Mouse (Mus musculus): ENCODE data around the gene Pdia5. TPM values are rescaled to one million over a fixed set of nuclear protein-coding genes. Genes with fewer than 3 reads are reported as not detected.

The Pdia5 gene
- total and polyA plus RNA-seq, 3 experiments = not detected

DNA sequence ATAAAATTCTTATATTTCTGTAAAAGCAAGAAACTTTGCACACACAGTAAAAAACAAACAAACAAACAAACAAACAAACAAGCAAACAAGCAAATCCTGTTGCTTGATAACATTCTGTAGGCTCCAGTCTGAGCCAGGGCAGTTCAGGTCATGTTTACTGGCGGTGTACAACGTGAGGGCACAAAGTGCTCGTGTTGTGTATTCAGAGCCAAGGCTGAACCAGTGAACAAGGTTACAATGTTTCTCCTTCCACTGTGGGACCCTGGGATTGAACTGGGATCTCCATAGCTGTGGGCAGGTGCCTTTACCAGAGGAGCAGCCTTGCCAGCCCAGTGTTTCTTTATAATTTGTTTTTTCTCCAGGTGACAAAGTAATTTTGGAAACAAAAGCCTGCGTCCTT is 15.1 kb upstream of the Pdia5 start:
- TF ChIP-seq POLR2AphosphoS2 (IDR thresholded peaks at IDR 0.05; ENCODE audit: low read depth, low read length) (no peak), RAD21 (IDR thresholded peaks at IDR 0.05; ENCODE audit: low read depth, low read length) (no peak), MAZ (IDR thresholded peaks at IDR 0.05; ENCODE audit: low read depth, low read length) (no peak), MYC (IDR thresholded peaks at IDR 0.05; ENCODE audit: low read depth, low read length) (no peak), CTCF (conservative IDR thresholded peaks at IDR 0.05 in 1 of 2, IDR thresholded peaks at IDR 0.05 in 1 of 2; ENCODE audit: low read depth in 2 of 2, low read length in 2 of 2) (no peak)
- peaks cover 77% of the 10 kb centered on the region for H3K27me3 ChIP-seq (replicated peaks)
- dilution Hi-C loops (cut with MboI; ENCODE audit: extremely low pct_ligation_motif_present, extremely low pct_unique_long_range_greater_than_20kb, low sequenced_read_pairs) = no loop called here
- no peak overlapping the region for H3K27ac ChIP-seq (ENCODE audit: insufficient read depth, low read depth)
- no peak overlapping the region for H3K4me3 ChIP-seq (replicated peaks in 1 of 3; ENCODE audit: low read depth in 2 of 3, low read length in 2 of 3, poor library complexity in 1 of 3)
- in situ Hi-C loops (cut with MboI; ENCODE audit: low pct_ligation_motif_present, low pct_unique_long_range_greater_than_20kb, low sequenced_read_pairs) = no loop called here
- no peaks in the 10 kb centered on the region for H3K79me2 ChIP-seq (replicated peaks; ENCODE audit: control insufficient read depth, extremely low read depth, insufficient read depth, poor library complexity, severe bottlenecking)
- DNase-seq (ENCODE audit: extremely low read depth) = no peak
- no peak overlapping the region for H3K4me2 ChIP-seq (ENCODE audit: insufficient read depth, low read depth, poor library complexity, severe bottlenecking)
- peaks cover 15% of the 10 kb centered on the region for H3K9me3 ChIP-seq (replicated peaks; ENCODE audit: low read length)
- H3K36me3 ChIP-seq (replicated peaks in 1 of 2; ENCODE audit: control insufficient read depth in 1 of 2, insufficient read depth in 1 of 2, low read length in 1 of 2) = no peaks in the 10 kb centered on the region
- no peaks in the 10 kb centered on the region for H3K4me1 ChIP-seq (ENCODE audit: control insufficient read depth in 1 of 2, insufficient read depth in 2 of 2)
- H3K9ac ChIP-seq (ENCODE audit: insufficient read depth, low read depth) = no peak overlapping the region

DNA sequence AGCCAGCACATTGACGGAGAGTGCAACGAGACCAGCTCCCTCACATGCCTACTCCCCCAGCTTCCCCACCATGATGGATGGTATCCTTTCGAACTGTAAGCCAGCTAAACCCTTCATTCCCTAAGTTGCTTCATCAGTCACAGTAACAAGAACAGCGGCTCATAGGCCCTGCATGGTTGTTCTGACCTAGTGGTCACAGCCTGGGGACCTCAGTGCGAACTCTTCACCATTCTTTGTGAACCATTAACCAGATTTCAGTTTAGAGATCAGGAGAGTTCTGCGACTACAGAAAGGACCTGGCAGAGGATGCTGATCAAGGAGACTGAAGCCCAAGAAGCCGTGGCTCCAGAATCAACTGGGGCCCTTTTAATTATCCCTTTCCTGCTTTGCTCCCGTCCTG is 13.6 kb upstream of the Pdia5 start:
- Histone ChIP-seq H3K4me2 (ENCODE audit: insufficient read depth, low read depth, poor library complexity, severe bottlenecking) (no peak overlapping the region), H3K27ac (ENCODE audit: insufficient read depth, low read depth) (no peak overlapping the region), H3K36me3 (replicated peaks in 1 of 2; ENCODE audit: control insufficient read depth in 1 of 2, insufficient read depth in 1 of 2, low read length in 1 of 2) (no peaks in the 10 kb centered on the region), H3K9me3 (replicated peaks; ENCODE audit: low read length) (peaks cover 25% of the 10 kb centered on the region), H3K79me2 (replicated peaks; ENCODE audit: control insufficient read depth, extremely low read depth, insufficient read depth, poor library complexity, severe bottlenecking) (no peaks in the 10 kb centered on the region), H3K27me3 (replicated peaks) (peaks cover 67% of the 10 kb centered on the region), H3K4me1 (ENCODE audit: control insufficient read depth in 1 of 2, insufficient read depth in 2 of 2) (no peaks in the 10 kb centered on the region), H3K9ac (ENCODE audit: insufficient read depth, low read depth) (no peak overlapping the region), H3K4me3 (replicated peaks in 1 of 3; ENCODE audit: low read depth in 2 of 3, low read length in 2 of 3, poor library complexity in 1 of 3) (no peak overlapping the region)
- no peak for DNase-seq (ENCODE audit: extremely low read depth)
- TF ChIP-seq JUND (conservative IDR thresholded peaks at IDR 0.05; ENCODE audit: low read depth, low read length) = no peak
- in situ Hi-C loops (cut with MboI; ENCODE audit: low pct_ligation_motif_present, low pct_unique_long_range_greater_than_20kb, low sequenced_read_pairs) = no loop called here
- dilution Hi-C loops (cut with MboI; ENCODE audit: extremely low pct_ligation_motif_present, extremely low pct_unique_long_range_greater_than_20kb, low sequenced_read_pairs) = no loop called here

DNA sequence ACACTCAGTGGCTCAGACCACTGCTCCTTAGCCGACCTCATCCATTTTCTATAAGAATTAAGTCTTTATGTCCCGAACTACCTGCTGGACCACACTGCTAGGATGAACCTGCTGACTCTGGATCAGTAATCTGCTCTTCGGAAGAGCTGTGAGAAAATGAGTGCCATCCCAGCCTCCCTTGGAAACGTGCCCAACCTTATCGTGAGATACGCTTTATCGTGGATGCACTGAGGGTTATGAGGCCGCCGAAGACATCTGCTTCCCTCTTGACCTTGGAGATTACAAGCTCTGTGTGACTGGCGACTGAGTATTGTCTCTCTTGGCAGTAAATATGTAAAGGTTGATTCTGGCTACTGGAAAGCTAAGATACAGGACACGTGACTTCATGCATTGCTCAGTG is 11.8 kb upstream of the Pdia5 start:
- Histone ChIP-seq H3K4me2 (ENCODE audit: insufficient read depth, low read depth, poor library complexity, severe bottlenecking) (no peak overlapping the region), H3K4me3 (replicated peaks in 1 of 3; ENCODE audit: low read depth in 2 of 3, low read length in 2 of 3, poor library complexity in 1 of 3) (no peak overlapping the region), H3K9me3 (replicated peaks; ENCODE audit: low read length) (peaks cover 25% of the 10 kb centered on the region), H3K4me1 (ENCODE audit: control insufficient read depth in 1 of 2, insufficient read depth in 2 of 2) (no peaks in the 10 kb centered on the region), H3K36me3 (replicated peaks in 1 of 2; ENCODE audit: control insufficient read depth in 1 of 2, insufficient read depth in 1 of 2, low read length in 1 of 2) (no peaks in the 10 kb centered on the region), H3K27me3 (replicated peaks) (peaks cover 64% of the 10 kb centered on the region), H3K79me2 (replicated peaks; ENCODE audit: control insufficient read depth, extremely low read depth, insufficient read depth, poor library complexity, severe bottlenecking) (no peaks in the 10 kb centered on the region), H3K27ac (ENCODE audit: insufficient read depth, low read depth) (no peak overlapping the region), H3K9ac (ENCODE audit: insufficient read depth, low read depth) (no peak overlapping the region)
- TF ChIP-seq MYC (IDR thresholded peaks at IDR 0.05; ENCODE audit: low read depth, low read length) (no peak), MAFK (IDR thresholded peaks at IDR 0.05; ENCODE audit: insufficient replicate concordance, low read length) (no peak), MAZ (IDR thresholded peaks at IDR 0.05; ENCODE audit: low read depth, low read length) (no peak), USF1 (IDR thresholded peaks at IDR 0.05; ENCODE audit: low read depth, low read length) (no peak), IRF4 (IDR thresholded peaks at IDR 0.05; ENCODE audit: low read depth, low read length) (no peak)
- no peak for DNase-seq (ENCODE audit: extremely low read depth)
- dilution Hi-C loops (cut with MboI; ENCODE audit: extremely low pct_ligation_motif_present, extremely low pct_unique_long_range_greater_than_20kb, low sequenced_read_pairs) (no loop called here), in situ Hi-C loops (cut with MboI; ENCODE audit: low pct_ligation_motif_present, low pct_unique_long_range_greater_than_20kb, low sequenced_read_pairs) (no loop called here)

Measured in CH12.LX (cell line).